Mouse (Mus musculus) Patski (cell line): Measurements from ENCODE around the gene Foxa3. TPM values are rescaled to one million over a fixed set of nuclear protein-coding genes. Genes with fewer than 3 reads are reported as not detected.
"Not testable (repeated sequence)": the region's sequence is repeated elsewhere in the genome, so short reads cannot be mapped to it uniquely, and the experiment has no call there.

Experiments used
- ATAC-seq: fragments of 100-300 bp; one replicate; pipeline ENCODE4 v1.8.0; 2021
- CTCF ChIA-PET: fragments of 350-600 bp; sonication (Branson Sonifier 250); formaldehyde crosslinking; loops from one replicate; lab custom pipeline; 2022; ENCODE audit warnings: inconsistent platforms; lab: Charles Lee
- POLR2A ChIA-PET: fragments of 350-600 bp; sonication (Branson Sonifier 250); formaldehyde crosslinking; loops from one replicate; lab custom pipeline; 2022; ENCODE audit warnings: antibody characterized with exemption, inconsistent platforms; lab: Charles Lee
- DNase-seq: peaks from one replicate; pipeline ENCODE4 v3.0.0-alpha.2; 2011; ENCODE audit warnings: low read depth, low spot score
- H3K27me3 ChIP-seq: fragments of 371-371 bp; one replicate; pipeline ENCODE4 v1.5.1; 2021
- CTCF ChIP-seq: fragments of 100-300 bp; IDR thresholded peaks from one replicate; pipeline ENCODE4 v1.5.1; 2021
- in situ Hi-C: fragments of 300-500 bp; cut with MboI; formaldehyde crosslinking; loops from 3 replicates; pipeline ENCODE4 v1.11.1; 2018; ENCODE audit warnings: low pct_unique_long_range_greater_than_20kb, mixed read lengths
- polyA plus RNA-seq: library from polyadenylated mRNA; unstranded; gene quantifications from one replicate; pipeline ENCODE4 v1.2.3, GENCODE M21; 2021

Gene Foxa3
- 0.09 TPM for polyA plus RNA-seq

DNA sequence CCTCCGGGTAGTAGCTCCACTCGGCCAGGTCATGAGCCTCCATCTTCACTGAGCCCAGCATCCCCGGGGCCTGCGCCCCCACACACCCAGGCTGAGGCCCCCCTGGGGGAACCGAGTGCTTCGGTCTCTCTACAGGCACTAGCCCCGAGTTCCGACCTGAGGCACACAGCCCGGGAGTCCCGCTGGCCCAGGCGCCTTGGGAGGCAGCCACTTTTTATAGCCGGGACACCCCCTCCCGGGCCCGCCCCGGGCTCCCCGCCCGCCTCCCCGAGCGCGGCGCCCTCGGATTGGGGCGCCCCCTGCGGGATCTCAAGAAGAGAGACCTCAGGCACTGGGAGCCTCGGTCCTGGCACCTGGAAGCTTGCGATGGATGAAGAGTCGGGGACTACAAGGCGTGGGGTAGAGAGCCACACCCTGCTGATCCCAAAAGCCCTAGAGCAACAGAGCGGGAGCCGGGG lies at the start of gene Foxa3:
Foxa3 (minus strand) TSS at position 182 of the 458 bp plus-strand sequence.
- TF ChIP-seq CTCF = no peak
- ChIA-PET POLR2A (interaction anchor here (1.0 to 1.1 kb wide), 2 partner anchors 21 to 57 kb away, joined by 3 read pairs; no protein-coding TSS in a partner anchor), CTCF (interaction anchor here (0.8 to 3.0 kb wide), 6 partner anchors 12 to 127 kb away, joined by 3 to 17 read pairs (median 4); no protein-coding TSS in a partner anchor)
- peaks cover 2% of the 10 kb centered on the region for H3K27me3 ChIP-seq
- peak; percentile 42 for ATAC-seq
- in situ Hi-C loops = no loop called here
- no peak for DNase-seq

DNA sequence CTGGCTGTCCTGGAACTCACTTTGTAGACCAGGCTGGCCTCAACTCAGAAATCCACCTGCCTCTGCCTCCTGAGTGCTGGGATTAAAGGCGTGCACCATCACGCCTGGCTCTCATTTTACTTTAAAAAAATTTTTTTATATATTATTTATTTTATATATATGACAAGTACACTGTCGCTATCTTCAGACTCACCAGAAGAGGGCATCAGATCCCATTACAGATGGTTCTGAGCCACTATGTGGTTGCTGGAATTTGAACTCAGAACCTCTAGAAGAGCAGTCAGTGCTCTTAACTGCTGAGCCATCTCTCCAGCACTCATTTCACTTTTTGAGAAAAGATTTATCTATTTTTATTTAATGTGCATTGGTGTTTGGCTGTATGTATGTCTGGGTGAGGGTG lies 47.7 kb upstream of the Foxa3 start:
- CTCF ChIA-PET = interaction anchor here (1.1 to 13.4 kb wide), 4 partner anchors 15 to 43 kb away, joined by 3 to 238 read pairs (median 5); partner anchors contain the start of genes Dmpk and Six5
- POLR2A ChIA-PET, DNase-seq, ATAC-seq, in situ Hi-C loops, H3K27me3 ChIP-seq: not testable (repeated sequence)

DNA sequence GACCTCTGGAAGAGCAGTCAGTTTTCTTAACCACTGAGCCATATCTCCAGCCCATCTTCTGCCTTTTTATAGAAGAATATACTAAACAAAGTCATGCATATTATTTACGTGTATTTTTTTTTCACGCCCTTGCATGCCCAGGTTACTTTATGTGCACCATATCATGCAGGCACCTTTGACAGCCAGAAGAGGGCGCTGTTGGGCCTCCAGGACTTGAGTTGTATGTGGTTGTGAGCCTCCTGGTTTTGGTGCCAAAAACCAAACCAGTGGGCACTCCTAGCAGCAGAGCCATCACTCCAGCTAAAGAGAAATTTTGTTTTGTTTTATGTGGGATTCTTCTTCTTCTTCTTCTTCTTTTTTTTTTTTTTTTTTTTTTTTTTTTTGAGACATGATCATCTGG lies 46.2 kb upstream of the Foxa3 start:
- in situ Hi-C loops = no loop called here
- peaks cover 9% of the 10 kb centered on the region for H3K27me3 ChIP-seq
- CTCF ChIA-PET = interaction anchor here (2.3 to 13.4 kb wide), 2 partner anchors 19 to 45 kb away, joined by 7 to 238 read pairs; partner anchors contain the start of genes Dmpk and Six5
- TF ChIP-seq CTCF = peak; percentile 70
- ATAC-seq (no peak), DNase-seq (no peak)
- POLR2A ChIA-PET = no interaction called here

GRCm38 (mm10) chr7:19068707-19069106 lies 45.4 kb upstream of the Foxa3 start:
- peak; percentile 77 for TF ChIP-seq CTCF
- POLR2A ChIA-PET = no interaction called here
- in situ Hi-C loops = no loop called here
- CTCF ChIA-PET = interaction anchor here (0.7 to 13.4 kb wide), 4 partner anchors 9 to 73 kb away, joined by 3 to 238 read pairs (median 5); partner anchors contain the start of genes Dmpk and Six5
- DNase-seq (no peak), ATAC-seq (no peak)
- H3K27me3 ChIP-seq = peaks cover 9% of the 10 kb centered on the region

- TF ChIP-seq CTCF = no peak
- ATAC-seq (no peak), DNase-seq (no peak)
- ChIA-PET CTCF (interaction anchor here (0.7 to 13.4 kb wide), 2 partner anchors 8 to 20 kb away, joined by 3 to 238 read pairs; partner anchors contain the start of genes Dmpk and Six5), POLR2A (no interaction called here)
- H3K27me3 ChIP-seq = peaks cover 9% of the 10 kb centered on the region
- in situ Hi-C loops = no loop called here
Measured at GRCm38 (mm10) chr7:19067935-19068334, 44.6 kb upstream of the Foxa3 start.

GRCm38 (mm10) chr7:19067063-19067462 lies 43.7 kb upstream of the Foxa3 start:
- CTCF ChIA-PET = interaction anchor here (0.8 kb wide), 1 partner anchor 88 kb away, joined by 3 read pairs; no protein-coding TSS in a partner anchor
- in situ Hi-C loops = no loop called here
- no peak for TF ChIP-seq CTCF
- POLR2A ChIA-PET = no interaction called here
- H3K27me3 ChIP-seq = peaks cover 9% of the 10 kb centered on the region
- DNase-seq = no peak
- peak; percentile 17 for ATAC-seq

DNA sequence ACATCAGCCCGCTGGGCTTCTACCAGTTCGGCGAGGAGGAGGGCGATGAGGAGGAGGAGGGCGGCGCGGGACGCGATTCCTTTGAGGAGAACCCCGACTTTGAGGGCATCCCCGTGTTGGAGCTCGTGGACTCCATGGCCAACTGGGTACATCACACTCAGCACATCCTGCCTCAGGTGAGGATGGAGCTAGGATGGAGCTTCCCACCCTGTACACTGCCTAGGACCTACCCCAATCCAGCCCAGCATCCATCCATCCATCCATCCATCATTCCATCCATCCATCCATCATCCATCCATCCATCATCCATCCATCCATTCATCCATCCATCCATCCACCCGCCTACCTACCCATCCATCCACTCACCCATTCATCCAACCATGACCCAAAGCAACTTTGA lies 42.6 kb upstream of the Foxa3 start:
- TF ChIP-seq CTCF = no peak
- DNase-seq (no peak), ATAC-seq (no peak)
- H3K27me3 ChIP-seq = peaks cover 9% of the 10 kb centered on the region
- CTCF ChIA-PET = interaction anchor here (1.0 kb wide), 1 partner anchor 10 kb away, joined by 4 read pairs; no protein-coding TSS in a partner anchor
- POLR2A ChIA-PET = no interaction called here
- in situ Hi-C loops = no loop called here

DNA sequence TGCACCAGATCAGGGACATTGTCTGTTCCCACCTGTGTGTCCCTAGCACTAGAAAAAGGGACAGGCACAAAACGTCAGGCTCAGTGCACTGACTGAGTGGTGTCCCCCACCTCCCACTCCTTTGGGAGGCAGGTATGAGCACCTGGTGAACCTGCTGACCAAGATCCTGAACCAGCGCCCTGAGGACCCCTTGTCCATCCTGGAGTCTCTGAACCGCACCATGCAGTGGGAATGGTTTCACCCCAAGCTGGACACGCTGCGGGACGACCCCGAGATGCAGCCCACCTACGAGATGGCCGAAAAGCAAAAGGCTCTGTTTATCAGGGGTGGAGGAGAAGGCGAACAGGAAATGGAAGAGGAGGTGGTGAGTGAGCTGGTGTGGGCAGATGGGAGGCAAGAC lies 34.1 kb upstream of the Foxa3 start:
- in situ Hi-C loops = no loop called here
- no peaks in the 10 kb centered on the region for H3K27me3 ChIP-seq
- ATAC-seq (no peak), DNase-seq (no peak)
- CTCF ChIA-PET = interaction anchor here (1.3 kb wide), 1 partner anchor 21 kb away, joined by 4 read pairs; no protein-coding TSS in a partner anchor
- POLR2A ChIA-PET = no interaction called here
- no peak for TF ChIP-seq CTCF

GRCm38 (mm10) chr7:19055108-19055507 lies 31.8 kb upstream of the Foxa3 start:
- no peak for TF ChIP-seq CTCF
- ATAC-seq (no peak), DNase-seq (no peak)
- H3K27me3 ChIP-seq = no peaks in the 10 kb centered on the region
- in situ Hi-C loops = no loop called here
- POLR2A ChIA-PET = no interaction called here
- CTCF ChIA-PET = no interaction called here

GRCm38 (mm10) chr7:19054777-19055076 lies 31.4 kb upstream of the Foxa3 start:
- in situ Hi-C loops = no loop called here

DNA sequence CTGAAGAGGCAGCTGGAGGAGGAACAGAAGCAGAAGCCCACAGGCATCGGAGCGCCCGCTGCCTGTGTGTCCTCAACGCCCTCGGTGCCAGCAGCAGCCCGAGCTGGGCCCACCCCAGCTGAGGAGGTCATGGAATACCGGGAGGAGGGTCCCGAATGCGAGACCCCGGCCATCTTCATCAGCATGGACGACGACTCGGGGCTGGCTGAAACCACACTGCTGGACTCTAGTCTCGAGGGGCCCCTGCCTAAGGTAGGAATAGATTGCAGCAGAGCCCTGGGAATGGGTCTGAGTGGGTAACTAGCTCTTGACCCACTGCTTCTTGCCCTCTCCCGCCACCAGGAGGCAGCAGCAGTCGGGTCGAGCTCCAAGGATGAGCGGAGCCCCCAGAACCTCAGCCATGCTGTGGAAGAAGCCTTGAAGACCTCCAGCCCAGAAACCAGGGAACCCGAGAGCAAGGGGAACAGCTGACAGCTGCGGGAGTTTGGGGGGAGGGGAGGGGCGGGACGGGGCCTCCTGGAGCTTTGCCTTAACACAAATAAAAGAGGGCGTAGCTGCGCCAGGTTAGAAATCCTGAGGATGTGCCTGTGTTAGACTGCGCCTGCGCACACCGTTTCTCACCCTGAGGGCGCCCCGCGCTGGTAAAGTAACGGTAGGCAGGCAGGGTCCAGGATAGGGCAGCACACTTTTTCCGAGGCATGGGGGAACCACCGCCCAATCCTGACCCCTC lies 30.9 kb upstream of the Foxa3 start, which contains the start of gene Rsph6a:
Rsph6a (plus strand) TSS at position 644 of the 730 bp plus-strand sequence.
- DNase-seq (no peak), ATAC-seq (no peak)
- no peak for TF ChIP-seq CTCF
- in situ Hi-C loops = no loop called here
- no peaks in the 10 kb centered on the region for H3K27me3 ChIP-seq
- ChIA-PET POLR2A (no interaction called here), CTCF (interaction anchor here (1.3 kb wide), 1 partner anchor 9 kb away, joined by 3 read pairs; no protein-coding TSS in a partner anchor)

More at GRCm38 (mm10) chr7:19054777-19055076, 31.4 kb upstream of the Foxa3 start:
- ChIA-PET CTCF (interaction anchor here (1.3 kb wide), 1 partner anchor 9 kb away, joined by 3 read pairs; no protein-coding TSS in a partner anchor), POLR2A (no interaction called here)
- ATAC-seq (no peak), DNase-seq (no peak)
- no peak for TF ChIP-seq CTCF
- no peaks in the 10 kb centered on the region for H3K27me3 ChIP-seq
